Mouse (Mus musculus): Measurements from ENCODE around the gene Ina.

Gene Ina

DNA sequence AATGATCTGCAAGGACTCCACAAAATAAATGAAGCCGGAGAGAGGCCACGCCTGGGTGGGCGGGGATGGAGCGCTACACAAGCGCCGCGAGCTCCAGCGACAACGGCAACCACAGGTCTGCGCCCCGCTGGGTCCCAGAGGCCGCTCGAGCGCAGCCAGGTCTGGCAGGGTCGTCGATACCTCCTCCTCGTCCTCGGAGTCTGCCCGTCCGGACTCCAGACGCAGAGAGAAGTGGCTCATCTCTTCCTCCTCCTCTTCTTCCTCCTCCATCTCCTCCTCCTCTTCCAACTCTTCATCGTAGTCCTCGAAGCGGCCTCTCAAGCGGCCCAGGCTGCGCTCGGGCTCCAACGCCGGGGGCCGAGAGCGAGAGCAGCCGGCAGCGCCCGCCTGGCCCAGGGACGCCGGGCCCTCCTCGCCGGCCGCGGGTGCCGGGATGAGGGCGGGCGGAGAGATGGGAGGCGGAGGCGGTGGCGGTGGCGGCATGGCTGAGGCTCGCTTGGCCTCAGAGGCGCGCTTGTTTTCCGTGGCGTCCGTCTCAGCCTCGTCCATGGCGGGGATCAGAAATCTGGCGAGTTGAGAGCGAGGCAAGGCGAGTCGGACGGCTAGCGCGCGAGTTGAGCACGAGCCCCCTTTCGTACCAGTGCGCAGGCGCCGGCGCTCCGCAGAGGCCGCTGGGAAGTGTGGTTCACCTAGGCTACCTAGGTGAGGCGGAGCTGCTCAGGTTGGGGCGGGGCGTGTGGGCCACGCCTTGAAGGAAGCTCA, 36.0 kb downstream of the Ina start, which contains the start of gene Pcgf6:
Pcgf6 (minus strand) TSS at position 636 of the 762 bp plus-strand sequence.
- in situ Hi-C loops (cut with MboI, MseI) = no loop called here

DNA sequence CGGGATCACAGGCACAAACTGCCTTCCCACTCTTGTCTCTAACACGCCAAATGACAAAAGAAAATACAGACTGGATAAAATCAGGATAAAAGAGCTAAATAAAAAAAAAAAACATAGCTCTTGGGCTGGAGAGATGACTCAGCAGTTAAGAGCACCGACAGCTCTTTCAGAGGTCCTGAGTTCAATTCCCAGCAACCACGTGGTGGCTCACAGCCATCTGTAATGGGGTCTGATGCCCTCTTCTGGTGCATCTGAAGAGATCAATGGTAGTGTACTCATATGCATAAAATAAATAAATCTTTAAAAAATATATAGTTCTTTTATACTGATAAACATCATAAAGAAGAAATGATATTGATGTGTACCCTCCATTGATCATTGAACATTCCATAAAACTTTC, 38.4 kb downstream of the Ina start:
- in situ Hi-C loops (cut with MboI, MseI) = no loop called here

DNA sequence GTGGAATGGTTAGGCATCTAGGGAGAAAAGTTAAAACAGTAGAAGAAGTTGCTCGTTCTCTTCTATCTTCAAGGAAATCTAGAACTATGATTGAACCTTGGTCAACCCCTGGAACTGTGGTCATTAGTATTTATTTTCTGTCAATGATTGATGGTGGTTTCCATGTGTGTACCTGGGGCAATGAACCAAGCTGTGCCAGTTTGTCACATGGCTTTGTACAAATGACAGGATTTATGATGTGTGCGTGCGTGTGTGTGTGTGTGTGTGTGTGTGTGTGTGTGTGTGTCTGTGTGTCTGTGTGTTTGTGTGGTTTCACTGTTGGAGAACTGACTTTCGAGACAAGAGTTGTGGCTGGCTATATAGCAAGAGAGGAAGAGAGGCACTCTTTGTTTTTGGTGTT, 39.0 kb downstream of the Ina start:
- in situ Hi-C loops (cut with MboI, MseI) = no loop called here

DNA sequence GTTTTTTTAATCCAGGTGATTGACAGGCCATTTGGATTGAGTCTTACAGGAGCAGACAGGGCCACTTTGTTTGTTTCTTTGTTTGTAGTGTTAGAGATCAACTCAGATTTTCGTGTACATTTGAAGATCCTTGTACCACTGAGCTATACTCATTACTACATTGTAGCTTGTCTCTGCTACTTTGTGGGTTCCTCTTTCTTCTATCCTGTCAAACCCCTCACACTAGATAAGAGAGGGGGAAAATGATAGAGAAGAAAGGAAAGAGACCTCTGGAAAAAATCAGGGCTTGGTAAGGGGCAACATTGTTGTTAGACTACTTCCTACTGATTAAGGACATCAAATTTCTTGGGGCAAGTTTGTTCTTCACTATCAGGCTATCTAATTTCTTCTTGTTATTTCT, 43.2 kb downstream of the Ina start:
- in situ Hi-C loops (cut with MboI, MseI) = no loop called here

DNA sequence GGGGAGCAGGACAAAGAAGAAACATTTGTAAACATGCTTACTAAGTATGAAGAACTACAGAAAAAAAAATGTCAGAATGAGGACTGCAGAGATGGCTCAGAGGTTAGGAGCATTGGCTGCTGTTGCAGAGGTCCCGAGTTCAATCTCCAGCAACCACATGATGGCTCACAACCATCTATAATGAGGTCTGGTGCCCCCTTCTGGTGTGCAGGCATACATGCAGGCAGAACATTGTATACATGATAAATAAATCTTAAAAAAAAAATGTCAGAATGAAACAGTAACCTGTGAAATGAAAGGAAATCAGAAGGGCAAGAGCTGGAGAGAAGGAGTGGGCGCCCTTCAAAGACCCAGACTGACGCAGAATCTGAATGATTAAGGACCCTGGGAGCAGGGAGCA, 51.4 kb downstream of the Ina start:
- in situ Hi-C loops (cut with MboI, MseI) = no loop called here

DNA sequence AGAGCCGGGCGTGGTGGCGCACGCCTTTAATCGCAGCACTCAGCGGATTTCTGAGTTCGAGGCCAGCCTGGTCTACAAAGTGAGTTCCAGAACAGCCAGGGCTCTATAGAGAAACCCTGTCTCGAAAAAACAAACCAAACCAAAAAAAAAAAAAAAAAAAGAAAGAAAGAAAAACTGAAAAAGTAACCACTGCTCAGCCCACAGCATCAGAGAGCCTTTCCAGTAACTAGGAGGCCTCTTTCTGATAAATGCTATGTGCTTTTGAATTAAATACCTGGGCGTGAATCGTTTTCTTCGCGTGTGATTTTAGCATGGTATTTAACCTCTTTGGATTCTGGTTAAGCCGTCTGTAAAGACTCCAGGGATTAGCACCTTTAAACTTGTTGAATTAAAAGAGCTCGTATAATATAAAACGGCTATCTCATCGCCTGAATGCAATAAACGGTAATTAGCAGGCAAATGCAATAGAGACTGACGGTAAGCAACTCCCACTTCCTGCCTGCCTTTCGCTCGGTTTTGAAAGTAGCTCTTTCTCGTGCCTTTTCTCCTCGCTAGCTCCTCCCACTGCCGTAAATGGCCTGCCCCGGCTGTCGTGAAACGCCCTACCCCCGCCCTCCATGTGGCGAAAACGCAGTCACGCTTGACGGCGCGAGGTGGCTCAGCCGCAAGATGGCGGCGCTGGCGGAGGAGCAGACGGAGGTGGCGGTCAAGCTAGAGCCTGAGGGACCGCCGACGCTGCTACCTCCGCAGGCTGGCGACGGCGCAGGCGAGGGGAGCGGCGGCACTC, 52.8 kb downstream of the Ina start, which contains the start of gene Taf5:
Taf5 (plus strand) TSS at position 651 of the 787 bp plus-strand sequence.
- in situ Hi-C loops (cut with MboI, MseI) = no loop called here

DNA sequence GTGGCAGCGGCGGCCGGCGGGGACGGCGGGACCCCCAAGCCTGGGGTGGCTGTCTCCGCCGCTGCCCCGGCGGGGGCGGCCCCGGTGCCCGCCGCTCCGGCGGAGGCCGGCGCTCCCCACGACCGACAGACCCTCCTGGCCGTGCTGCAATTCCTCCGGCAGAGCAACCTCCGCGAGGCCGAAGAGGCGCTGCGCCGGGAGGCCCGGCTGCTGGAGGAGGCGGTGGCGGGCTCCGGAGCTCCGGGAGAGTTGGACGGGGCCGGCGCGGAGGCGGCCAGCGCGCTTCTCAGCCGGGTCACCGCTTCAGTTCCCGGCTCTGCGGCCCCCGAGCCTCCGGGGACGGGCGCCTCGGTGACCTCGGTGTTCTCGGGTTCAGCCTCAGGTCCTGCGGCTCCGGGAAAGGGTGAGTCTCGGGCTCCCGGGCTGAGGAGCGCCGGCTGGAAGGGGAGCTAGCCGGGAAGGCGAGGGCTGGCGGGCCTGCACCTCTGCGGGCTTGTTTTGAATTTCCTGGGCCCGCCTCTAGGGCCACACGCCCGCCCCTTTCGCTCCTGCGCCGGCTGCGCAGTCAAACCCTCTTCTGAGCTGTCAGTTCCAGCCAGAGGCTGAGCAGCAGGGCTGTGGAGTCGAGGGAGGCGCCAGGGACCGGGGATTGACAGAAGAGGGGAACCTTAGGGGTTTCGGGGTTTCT, 53.6 kb downstream of the Ina start:
- in situ Hi-C loops (cut with MboI, MseI) = no loop called here
